Comparison of ENCODE assay signal across 25 mouse cellular contexts in genomic region chr17:28160361-28160760, GRCm38 (mm10). TPM values are rescaled to one million over a fixed set of nuclear protein-coding genes. Genes with fewer than 3 reads are reported as not detected.
DNase-seq lines count a peak whose midpoint lies in the region; ATAC-seq and TF ChIP-seq lines count a peak whose summit lies in the region.
"Had no signal": no experiment of that assay in that cellular context is flagged by ENCODE, and none has a peak within 500 bp of the region (broad histone marks: within the 10 kb centered on the region; RNA-seq: fewer than 3 reads in every experiment).

No protein-coding gene starts in this region.

- H3K4me2 ChIP-seq in hindbrain, embryonic 13.5 days, result no peak overlapping the region
- H3K4me2 ChIP-seq in hindbrain, postnatal 0 days (ENCODE audit: low read depth, low read length), result no peak overlapping the region
- H3K4me2 ChIP-seq: liver, embryonic 13.5 days had no signal

- no peak for ATAC-seq in hindbrain, embryonic 13.5 days (ENCODE audit: low FRiP score)
- ATAC-seq in hindbrain, postnatal 0 days, result no peak
- ATAC-seq: forebrain, postnatal 0 days; midbrain, embryonic 16.5 days; Patski had no signal

- TF ChIP-seq CTCF in hindbrain, postnatal 0 days (IDR thresholded peaks at IDR 0.05; ENCODE audit: low read depth), result no peak

- H3K9ac ChIP-seq in hindbrain, embryonic 13.5 days, result peak overlapping the region; percentile 47; the same call in 1 of the 2 replicates
- H3K9ac ChIP-seq in hindbrain, postnatal 0 days (replicated peaks; ENCODE audit: low read length), result no peak overlapping the region
- H3K9ac ChIP-seq: forebrain, postnatal 0 days; liver, embryonic 13.5 days had no signal

- H3K4me3 ChIP-seq in hindbrain, embryonic 13.5 days, result no peak overlapping the region
- H3K4me3 ChIP-seq in hindbrain, postnatal 0 days (ENCODE audit: low read length), result no peak overlapping the region
- H3K4me3 ChIP-seq in embryonic facial prominence, embryonic 10.5 days, result peak overlapping the region; percentile 17; the same call in 1 of the 2 replicates
- peak overlapping the region; percentile 29 for H3K4me3 ChIP-seq in limb, embryonic 10.5 days
- H3K4me3 ChIP-seq: heart, adult 2 months; liver, embryonic 13.5 days; megakaryocyte, embryonic 14.5 days had no signal

- no peaks in the 10 kb centered on the region for H3K9me3 ChIP-seq in hindbrain, embryonic 13.5 days
- no peaks in the 10 kb centered on the region for H3K9me3 ChIP-seq in hindbrain, postnatal 0 days (ENCODE audit: low read length)
- H3K9me3 ChIP-seq in embryonic facial prominence, embryonic 10.5 days, result no peaks in the 10 kb centered on the region
- H3K9me3 ChIP-seq in limb, embryonic 10.5 days (replicated peaks), result no peaks in the 10 kb centered on the region
- H3K9me3 ChIP-seq: G1E; liver, embryonic 13.5 days; megakaryocyte, embryonic 14.5 days had no signal

- 27% methylated on average over 10 of the region's 10 CpGs for WGBS in hindbrain, embryonic 13.5 days
- 37% methylated on average over 10 of the region's 10 CpGs for WGBS in hindbrain, postnatal 0 days
- 10% methylated on average over 10 of the region's 10 CpGs for WGBS in embryonic facial prominence, embryonic 10.5 days
- WGBS in limb, embryonic 10.5 days, result 8% methylated on average over 10 of the region's 10 CpGs

- H3K36me3 ChIP-seq in hindbrain, embryonic 13.5 days, result peaks cover 78% of the 10 kb centered on the region
- no peaks in the 10 kb centered on the region for H3K36me3 ChIP-seq in hindbrain, postnatal 0 days (ENCODE audit: insufficient read depth, low read length)
- H3K36me3 ChIP-seq in embryonic facial prominence, embryonic 10.5 days (replicated peaks), result peaks cover 99% of the 10 kb centered on the region
- peaks cover 92% of the 10 kb centered on the region for H3K36me3 ChIP-seq in limb, embryonic 10.5 days
- H3K36me3 ChIP-seq: G1E; liver, embryonic 13.5 days had no signal

- no peak overlapping the region for H3K27ac ChIP-seq in hindbrain, embryonic 13.5 days
- H3K27ac ChIP-seq in hindbrain, postnatal 0 days, result no peak overlapping the region
- peak overlapping the region; percentile 63; the same call in 1 of the 2 replicates for H3K27ac ChIP-seq in embryonic facial prominence, embryonic 10.5 days (replicated peaks)
- H3K27ac ChIP-seq in limb, embryonic 10.5 days, result peak overlapping the region; percentile 81
- H3K27ac ChIP-seq: heart, adult 2 months; kidney, postnatal 0 days; liver, embryonic 13.5 days; stomach, postnatal 0 days had no signal

- no peak for DNase-seq in hindbrain, postnatal 0 days (ENCODE audit: low spot score)
- DNase-seq in embryo, embryonic 10.5 days (ENCODE audit: low spot score), result peak; percentile 39
- peak; percentile 68 for DNase-seq in embryonic facial prominence, embryonic 10.5 days (ENCODE audit: low spot score)
- DNase-seq in limb, embryonic 10.5 days (ENCODE audit: low spot score), result peak; percentile 89
- DNase-seq in cerebellum, postnatal 36 days, result no peak
- DNase-seq in right cerebral cortex, postnatal 14 days, result no peak
- no peak for DNase-seq in left cerebral cortex, adult 9 months (ENCODE audit: low spot score in 2 of 2)
- DNase-seq: adrenal gland, adult 2 months; B cell, adult 2 months; cerebellum, adult 11-12 months; cerebellum, postnatal 10 days; forebrain, postnatal 0 days; gastrocnemius, postnatal 36 days; heart, adult 2 months; kidney, adult 18-20 months; liver, embryonic 13.5 days; lung, adult 2 months; lung, postnatal 14 days had no signal

- peaks cover 43% of the 10 kb centered on the region for H3K4me1 ChIP-seq in hindbrain, embryonic 13.5 days (replicated peaks)
- H3K4me1 ChIP-seq in hindbrain, postnatal 0 days (ENCODE audit: insufficient read depth, low read length), result no peaks in the 10 kb centered on the region
- peaks cover 49% of the 10 kb centered on the region for H3K4me1 ChIP-seq in embryonic facial prominence, embryonic 10.5 days
- peaks cover 70% of the 10 kb centered on the region for H3K4me1 ChIP-seq in limb, embryonic 10.5 days
- H3K4me1 ChIP-seq: liver, embryonic 13.5 days had no signal

- no peaks in the 10 kb centered on the region for H3K27me3 ChIP-seq in hindbrain, embryonic 13.5 days
- no peaks in the 10 kb centered on the region for H3K27me3 ChIP-seq in hindbrain, postnatal 0 days (ENCODE audit: insufficient read depth, low read length)
- peaks cover 82% of the 10 kb centered on the region for H3K27me3 ChIP-seq in embryonic facial prominence, embryonic 10.5 days (replicated peaks; ENCODE audit: low read depth, poor library complexity, severe bottlenecking)
- H3K27me3 ChIP-seq in limb, embryonic 10.5 days (ENCODE audit: low read depth, poor library complexity, severe bottlenecking), result peaks cover 33% of the 10 kb centered on the region
- H3K27me3 ChIP-seq: Patski had no signal

RNA-seq across cellular contexts. Expression of gene Zfp523, which starts 16.6 kb away (rescaled TPM):
- polyA plus RNA-seq in hindbrain, embryonic 13.5 days (2015; fragmentation: Nextera tagmentation; extraction: Ambion mirVana), result 40.2 and 41.6 TPM in 2 replicates
- 76.0 and 78.3 TPM in 2 replicates for total RNA-seq in hindbrain, postnatal 0 days (2014; rRNA removed)
- polyA plus RNA-seq in hindbrain, postnatal 0 days (2015; fragmentation: Nextera tagmentation; extraction: Ambion mirVana), result 37.7 and 39.3 TPM in 2 replicates
- 32.8 and 35.9 TPM in 2 replicates for polyA plus RNA-seq in embryonic facial prominence, embryonic 10.5 days (2016; fragmentation: Nextera tagmentation; extraction: Ambion mirVana)
- 33.6 and 40.2 TPM in 2 replicates for polyA plus RNA-seq in limb, embryonic 10.5 days (2016; fragmentation: Nextera tagmentation; extraction: Ambion mirVana)

RNA-seq across cellular contexts. Expression of gene Scube3, which starts 18.4 kb away (rescaled TPM):
- polyA plus RNA-seq in hindbrain, embryonic 13.5 days (2015; fragmentation: Nextera tagmentation; extraction: Ambion mirVana), result 5.1 and 5.7 TPM in 2 replicates
- 10.7 and 10.9 TPM in 2 replicates for total RNA-seq in hindbrain, postnatal 0 days (2014; rRNA removed)
- polyA plus RNA-seq in hindbrain, postnatal 0 days (2015; fragmentation: Nextera tagmentation; extraction: Ambion mirVana), result 2.1 TPM in 2 replicates
- 8.7 and 9.7 TPM in 2 replicates for polyA plus RNA-seq in embryonic facial prominence, embryonic 10.5 days (2016; fragmentation: Nextera tagmentation; extraction: Ambion mirVana)
- 10.9 and 11.0 TPM in 2 replicates for polyA plus RNA-seq in limb, embryonic 10.5 days (2016; fragmentation: Nextera tagmentation; extraction: Ambion mirVana)
- polyA plus RNA-seq: G1E had no signal

RNA-seq across cellular contexts. Expression of gene Def6, which starts 47.2 kb away (rescaled TPM):
- polyA plus RNA-seq in hindbrain, embryonic 13.5 days (2015; fragmentation: Nextera tagmentation; extraction: Ambion mirVana), result 5.8 and 6.6 TPM in 2 replicates
- total RNA-seq in hindbrain, postnatal 0 days (2014; rRNA removed), result 5.4 and 13.0 TPM in 2 replicates
- 7.8 and 9.9 TPM in 2 replicates for polyA plus RNA-seq in hindbrain, postnatal 0 days (2015; fragmentation: Nextera tagmentation; extraction: Ambion mirVana)
- polyA plus RNA-seq in embryonic facial prominence, embryonic 10.5 days (2016; fragmentation: Nextera tagmentation; extraction: Ambion mirVana), result 3.4 and 3.7 TPM in 2 replicates
- 6.8 and 11.1 TPM in 2 replicates for polyA plus RNA-seq in limb, embryonic 10.5 days (2016; fragmentation: Nextera tagmentation; extraction: Ambion mirVana)

Comparison
In these comparisons a context has a peak if more than half of its experiments do, and no peak if none do; other contexts are left out.
1. H3K27ac ChIP-seq: peak in embryonic facial prominence, embryonic 10.5 days (single experiment) and limb, embryonic 10.5 days (single experiment); none in hindbrain, embryonic 13.5 days (single experiment) and hindbrain, postnatal 0 days (single experiment).
2. H3K4me3 ChIP-seq: peak in embryonic facial prominence, embryonic 10.5 days (single experiment) and limb, embryonic 10.5 days (single experiment); none in hindbrain, embryonic 13.5 days (single experiment) and hindbrain, postnatal 0 days (single experiment).
3. DNase-seq: peak in embryo, embryonic 10.5 days (single experiment), embryonic facial prominence, embryonic 10.5 days (single experiment) and limb, embryonic 10.5 days (single experiment); none in hindbrain, postnatal 0 days (single experiment), cerebellum, postnatal 36 days (0 of 2), right cerebral cortex, postnatal 14 days (single experiment) and left cerebral cortex, adult 9 months (0 of 2).